Mouse (Mus musculus) layer of hippocampus, postnatal 14 days (tissue): ENCODE measurements at regions not wholly inside any gene's neighbourhood (a gene's known extent, or its start where the extent isn't known, plus 50 kb on each side); places are given as distances from the start of the nearest gene placed in this dataset.
A peak's percentile ranks its signal among the peaks of the same experiment; 100 is the strongest.

ENCODE experiments used
- DNase-seq, 2 experiments: peaks; one replicate each; pipeline ENCODE4 v3.0.0; 2021 to 2022; ENCODE audit warnings: low spot score in 2 of 2, mixed read lengths in 1 of 2

- DNase-seq = no peak
Measured at GRCm38 (mm10) chr14:66584699-66585098, 575.7 kb upstream of the Gulo start.

- peak in 1 of 2 experiments; percentile 16 for DNase-seq
Measured at GRCm38 (mm10) chr14:66579904-66580492, 571.0 kb upstream of the Gulo start.

GRCm38 (mm10) chr14:66566600-66566999 lies 557.6 kb upstream of the Gulo start:
- DNase-seq = no peak

GRCm38 (mm10) chr14:66562744-66563143 lies 553.7 kb upstream of the Gulo start:
- no peak for DNase-seq

GRCm38 (mm10) chr14:66561715-66562114 lies 552.7 kb upstream of the Gulo start:
- DNase-seq = no peak

- no peak for DNase-seq
Measured at GRCm38 (mm10) chr14:66561042-66561590, 552.1 kb upstream of the Gulo start.

GRCm38 (mm10) chr14:66558393-66558792 lies 549.4 kb upstream of the Gulo start:
- DNase-seq = no peak

GRCm38 (mm10) chr14:66557631-66558030 lies 548.6 kb upstream of the Gulo start:
- no peak for DNase-seq

GRCm38 (mm10) chr14:66538498-66538897 lies 529.5 kb upstream of the Gulo start:
- peak; percentile 19 to 49 for DNase-seq

- DNase-seq = no peak
Measured at GRCm38 (mm10) chr14:66534671-66535070, 525.7 kb upstream of the Gulo start.

GRCm38 (mm10) chr14:66528135-66528534 lies 519.1 kb upstream of the Gulo start:
- DNase-seq = no peak

GRCm38 (mm10) chr14:66527061-66527460 lies 518.1 kb upstream of the Gulo start:
- DNase-seq = no peak

GRCm38 (mm10) chr14:66522856-66523400 lies 513.9 kb upstream of the Gulo start:
- peak; percentile 35 to 63 for DNase-seq

- DNase-seq = no peak
Measured at GRCm38 (mm10) chr14:66521836-66522629, 513.0 kb upstream of the Gulo start.

- no peak for DNase-seq
Measured at GRCm38 (mm10) chr14:66516770-66517169, 507.8 kb upstream of the Gulo start.

GRCm38 (mm10) chr14:66510750-66511149 lies 501.7 kb upstream of the Gulo start:
- DNase-seq = no peak

- DNase-seq = no peak
Measured at GRCm38 (mm10) chr14:66510218-66510617, 501.2 kb upstream of the Gulo start.

- no peak for DNase-seq
Measured at GRCm38 (mm10) chr14:66509706-66510105, 500.7 kb upstream of the Gulo start.

GRCm38 (mm10) chr14:66501995-66502394 lies 493.0 kb upstream of the Gulo start:
- DNase-seq = no peak

- DNase-seq = peak; percentile 62 to 84
Measured at GRCm38 (mm10) chr14:66499896-66500295, 490.9 kb upstream of the Gulo start.

- DNase-seq = no peak
Measured at GRCm38 (mm10) chr14:66495146-66495545, 486.1 kb upstream of the Gulo start.

- DNase-seq = peak; percentile 78 to 91
Measured at GRCm38 (mm10) chr14:66494518-66494923, 485.5 kb upstream of the Gulo start.
